Comparison of ENCODE assay signal across 28 mouse cellular contexts in the genomic region with DNA sequence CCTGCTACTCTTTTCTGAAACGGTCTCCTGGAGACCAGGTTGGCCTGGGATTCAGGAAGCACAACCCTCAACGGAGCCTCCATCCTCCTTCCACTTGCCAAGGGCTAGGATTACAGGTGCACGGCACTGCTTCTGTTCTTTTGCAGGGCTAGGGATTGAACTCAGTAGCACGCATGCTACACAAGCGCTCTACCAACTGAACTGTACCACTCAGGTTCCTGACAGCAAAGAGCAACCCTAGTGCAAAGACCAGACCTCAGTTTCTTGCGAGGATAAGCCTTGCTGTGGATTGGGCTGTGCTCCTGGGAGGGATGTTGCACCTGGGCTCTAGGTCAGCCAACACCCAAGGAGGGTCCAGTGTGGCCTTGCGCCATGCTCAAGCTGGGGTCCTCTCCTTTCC. TPM values are rescaled to one million over a fixed set of nuclear protein-coding genes. Genes with fewer than 3 reads are reported as not detected.
"Had no signal": no experiment of that assay in that cellular context is flagged by ENCODE, and none has a peak within 500 bp of the region (broad histone marks: within the 10 kb centered on the region; RNA-seq: fewer than 3 reads in every experiment).

No protein-coding gene starts in this region.

- H3K9ac ChIP-seq: heart, embryonic 13.5 days; heart, embryonic 15.5 days; hindbrain, embryonic 13.5 days; hindbrain, embryonic 15.5 days; limb, embryonic 13.5 days; limb, embryonic 15.5 days; liver, embryonic 13.5 days; liver, embryonic 15.5 days; liver, postnatal 0 days had no signal

- H3K4me2 ChIP-seq: heart, embryonic 11.5 days; heart, embryonic 13.5 days; heart, embryonic 15.5 days; hindbrain, embryonic 13.5 days; hindbrain, embryonic 15.5 days; limb, embryonic 13.5 days; limb, embryonic 15.5 days; liver, embryonic 13.5 days; liver, embryonic 15.5 days had no signal

- H3K36me3 ChIP-seq: heart, embryonic 13.5 days; heart, embryonic 15.5 days; hindbrain, embryonic 13.5 days; hindbrain, embryonic 15.5 days; limb, embryonic 15.5 days; liver, embryonic 13.5 days; liver, embryonic 15.5 days had no signal

- H3K9me3 ChIP-seq: heart, embryonic 13.5 days; heart, embryonic 15.5 days; hindbrain, embryonic 13.5 days; hindbrain, embryonic 15.5 days; limb, embryonic 13.5 days; limb, embryonic 15.5 days; liver, embryonic 13.5 days; liver, embryonic 15.5 days had no signal

- H3K27ac ChIP-seq: heart, embryonic 13.5 days; heart, embryonic 15.5 days; hindbrain, embryonic 13.5 days; hindbrain, embryonic 15.5 days; hindbrain, postnatal 0 days; layer of hippocampus, adult 2 months; limb, embryonic 13.5 days; limb, embryonic 15.5 days; liver, embryonic 13.5 days; liver, embryonic 15.5 days had no signal

- ATAC-seq: hindbrain, postnatal 0 days; intestine, embryonic 16.5 days had no signal

- H3K4me3 ChIP-seq: heart, embryonic 13.5 days; heart, embryonic 15.5 days; hindbrain, embryonic 13.5 days; hindbrain, embryonic 15.5 days; layer of hippocampus, adult 2 months; limb, embryonic 13.5 days; limb, embryonic 15.5 days; liver, embryonic 13.5 days; liver, embryonic 15.5 days had no signal

RNA-seq across cellular contexts. Expression of gene Phlda2, which starts 3.3 kb away (rescaled TPM):
- total RNA-seq: gastrocnemius, adult 18-20 months; gastrocnemius, adult 8-10 months; gastrocnemius, postnatal 14 days; gastrocnemius, postnatal 36 days; heart, adult 18-20 months; heart, adult 8-10 months; heart, postnatal 14 days; heart, postnatal 36 days; layer of hippocampus, adult 2 months; layer of hippocampus, postnatal 14 days; layer of hippocampus, postnatal 36 days; left cerebral cortex, adult 18-20 months; left cerebral cortex, adult 8-10 months; left cerebral cortex, postnatal 10 days; left cerebral cortex, postnatal 36 days had no signal
- polyA plus RNA-seq: heart, postnatal 0 days had no signal
